Mouse (Mus musculus) embryonic fibroblast, embryonic 13.5 days (primary cell): ENCODE data around the gene Rab7.

Experiments used
- CTCF ChIP-seq: IDR thresholded peaks from 2 replicates; pipeline ENCODE4 v1.5.1; 2011; ENCODE audit warnings: mild to moderate bottlenecking, control low read depth, low read length, moderate library complexity, borderline replicate concordance; ENCODE audit not compliant: insufficient read depth
- POLR2A ChIP-seq: IDR thresholded peaks from 2 replicates; pipeline ENCODE4 v1.6.1; 2011; ENCODE audit warnings: low read depth, mild to moderate bottlenecking, control low read depth, low read length, moderate library complexity

- TF ChIP-seq POLR2A (no peak), CTCF (no peak)
Measured at GRCm38 (mm10) chr6:88056866-88057265, 11.8 kb upstream of the Rab7 start.
